Mouse (Mus musculus) thymus, adult 18-20 months (tissue): ENCODE results near the gene 4933405L10Rik.

ENCODE experiments used
- DNase-seq, 2 experiments: peaks; one replicate each; pipeline ENCODE4 v3.0.0; 2022; ENCODE audit warnings: mixed read lengths in 2 of 2

Gene 4933405L10Rik

GRCm38 (mm10) chr8:105700966-105701824, 6.3 kb upstream of the 4933405L10Rik start, which contains the start of the genes Acd and Pard6a:
Gene Acd (minus strand): TSS chr8:105701102.
Gene Pard6a (plus strand): TSS chr8:105701148.
- DNase-seq = peak; percentile 92 to 93

GRCm38 (mm10) chr8:105702001-105702401, 5.5 kb upstream of the 4933405L10Rik start:
- DNase-seq = no peak

GRCm38 (mm10) chr8:105702731-105703415, 4.6 kb upstream of the 4933405L10Rik start:
- DNase-seq = peak in 1 of 2 experiments; percentile 6

- DNase-seq = no peak
Observed at GRCm38 (mm10) chr8:105704146-105704812, 3.2 kb upstream of the 4933405L10Rik start.

GRCm38 (mm10) chr8:105704955-105705354, 2.5 kb upstream of the 4933405L10Rik start:
- DNase-seq = no peak

- peak in 1 of 2 experiments; percentile 8 for DNase-seq
Observed at GRCm38 (mm10) chr8:105706426-105706825, 1.0 kb upstream of the 4933405L10Rik start.

GRCm38 (mm10) chr8:105708675-105709074, 1.2 kb downstream of the 4933405L10Rik start:
- DNase-seq = peak in 1 of 2 experiments; percentile 18

GRCm38 (mm10) chr8:105709317-105709716, 1.9 kb downstream of the 4933405L10Rik start:
- peak in 1 of 2 experiments; percentile 10 for DNase-seq

- DNase-seq = no peak
Observed at GRCm38 (mm10) chr8:105712286-105712685, 4.8 kb downstream of the 4933405L10Rik start.

GRCm38 (mm10) chr8:105714139-105714538, 6.7 kb downstream of the 4933405L10Rik start:
- peak; percentile 65 to 77 for DNase-seq

- peak in 1 of 2 experiments; percentile 7 for DNase-seq
Observed at GRCm38 (mm10) chr8:105715042-105715441, 7.6 kb downstream of the 4933405L10Rik start.

GRCm38 (mm10) chr8:105716302-105716945, 9.0 kb downstream of the 4933405L10Rik start:
- DNase-seq = no peak

- no peak for DNase-seq
Observed at GRCm38 (mm10) chr8:105719637-105720036, 12.2 kb downstream of the 4933405L10Rik start.

- DNase-seq = no peak
Observed at GRCm38 (mm10) chr8:105722861-105723260, 15.4 kb downstream of the 4933405L10Rik start.

- no peak for DNase-seq
Observed at GRCm38 (mm10) chr8:105725726-105726125, 18.3 kb downstream of the 4933405L10Rik start.

GRCm38 (mm10) chr8:105727397-105728124, 20.1 kb downstream of the 4933405L10Rik start:
- DNase-seq = no peak

- no peak for DNase-seq
Observed at GRCm38 (mm10) chr8:105732186-105732585, 24.7 kb downstream of the 4933405L10Rik start.

- no peak for DNase-seq
Observed at GRCm38 (mm10) chr8:105739216-105739615, 31.8 kb downstream of the 4933405L10Rik start.

- no peak for DNase-seq
Observed at GRCm38 (mm10) chr8:105743301-105743700, 35.8 kb downstream of the 4933405L10Rik start.

- DNase-seq = no peak
Observed at GRCm38 (mm10) chr8:105750606-105751005, 43.2 kb downstream of the 4933405L10Rik start.

GRCm38 (mm10) chr8:105753916-105754315, 46.5 kb downstream of the 4933405L10Rik start:
- no peak for DNase-seq

GRCm38 (mm10) chr8:105754688-105755087, 47.2 kb downstream of the 4933405L10Rik start:
- no peak for DNase-seq
